Mouse (Mus musculus): ENCODE data around the gene Gm4559. TPM values are rescaled to one million over a fixed set of nuclear protein-coding genes. Genes with fewer than 3 reads are reported as not detected.
"Not testable (repeated sequence)": the region's sequence is repeated elsewhere in the genome, so short reads cannot be mapped to it uniquely, and the experiment has no call there.

Gm4559 gene
- polyA plus RNA-seq, 1 experiment: not detected

GRCm38 (mm10) chr7:142285130-142285835, 11.1 kb upstream of the Gm4559 start:
- H3K27me3 ChIP-seq (ENCODE audit: control insufficient read depth, insufficient read depth, low read length): no peaks in the 10 kb centered on the region
- 21% methylated on average over 23 of the region's 23 CpGs for WGBS
- no peaks in the 10 kb centered on the region for H3K4me1 ChIP-seq (ENCODE audit: control insufficient read depth, insufficient read depth, low read length)
- peak; percentile 46; the same call in 1 of the 2 replicates for TF ChIP-seq CTCF (IDR thresholded peaks at IDR 0.05; ENCODE audit: borderline replicate concordance, insufficient read depth, low read depth, low read length)
- no peak for TF ChIP-seq POLR2A (IDR thresholded peaks at IDR 0.05; ENCODE audit: borderline replicate concordance, insufficient read depth, low read length)
- DNase-seq: peak; percentile 56 to 61
- no peak overlapping the region for H3K27ac ChIP-seq (ENCODE audit: insufficient read depth, low read length)
- H3K4me3 ChIP-seq (replicated peaks; ENCODE audit: insufficient read depth, low read depth, low read length): peak overlapping the region; percentile 37

- H3K27me3 ChIP-seq (ENCODE audit: control insufficient read depth, insufficient read depth, low read length): no peaks in the 10 kb centered on the region
- DNase-seq: peak; percentile 89 to 94
- peak overlapping the region; percentile 91 for H3K4me3 ChIP-seq (replicated peaks; ENCODE audit: insufficient read depth, low read depth, low read length)
- H3K27ac ChIP-seq (ENCODE audit: insufficient read depth, low read length): peak overlapping the region; percentile 32; the same call in 1 of the 2 replicates
- no peaks in the 10 kb centered on the region for H3K4me1 ChIP-seq (ENCODE audit: control insufficient read depth, insufficient read depth, low read length)
- no peak for TF ChIP-seq POLR2A (IDR thresholded peaks at IDR 0.05; ENCODE audit: borderline replicate concordance, insufficient read depth, low read length)
- TF ChIP-seq CTCF (IDR thresholded peaks at IDR 0.05; ENCODE audit: borderline replicate concordance, insufficient read depth, low read depth, low read length): peak; percentile 51; the same call in 1 of the 2 replicates
- WGBS: under 1% methylated on average over 19 of the region's 19 CpGs
Measured at GRCm38 (mm10) chr7:142284615-142285080, 10.5 kb upstream of the Gm4559 start.

GRCm38 (mm10) chr7:142284023-142284591, 9.9 kb upstream of the Gm4559 start:
- Histone ChIP-seq H3K4me1 (ENCODE audit: control insufficient read depth, insufficient read depth, low read length) (no peaks in the 10 kb centered on the region), H3K27ac (ENCODE audit: insufficient read depth, low read length) (peak overlapping the region; percentile 32; the same call in 1 of the 2 replicates), H3K27me3 (ENCODE audit: control insufficient read depth, insufficient read depth, low read length) (no peaks in the 10 kb centered on the region), H3K4me3 (replicated peaks; ENCODE audit: insufficient read depth, low read depth, low read length) (peak overlapping the region; percentile 91)
- TF ChIP-seq POLR2A (IDR thresholded peaks at IDR 0.05; ENCODE audit: borderline replicate concordance, insufficient read depth, low read length): no peak
- TF ChIP-seq CTCF (IDR thresholded peaks at IDR 0.05; ENCODE audit: borderline replicate concordance, insufficient read depth, low read depth, low read length): peak; percentile 28; the same call in 1 of the 2 replicates
- DNase-seq: peak; percentile 62 to 66
- WGBS: under 1% methylated on average over 38 of the region's 38 CpGs

GRCm38 (mm10) chr7:142282847-142283246, 8.7 kb upstream of the Gm4559 start:
- 79% methylated on average over 2 of the region's 2 CpGs for WGBS
- H3K27ac ChIP-seq (ENCODE audit: insufficient read depth, low read length); H3K4me1 ChIP-seq (ENCODE audit: control insufficient read depth, insufficient read depth, low read length); H3K4me3 ChIP-seq (replicated peaks; ENCODE audit: insufficient read depth, low read depth, low read length); DNase-seq; H3K27me3 ChIP-seq (ENCODE audit: control insufficient read depth, insufficient read depth, low read length): not testable (repeated sequence)

GRCm38 (mm10) chr7:142279291-142279690, 5.1 kb upstream of the Gm4559 start:
- not testable (repeated sequence) for H3K27ac ChIP-seq (ENCODE audit: insufficient read depth, low read length); H3K27me3 ChIP-seq (ENCODE audit: control insufficient read depth, insufficient read depth, low read length); H3K4me3 ChIP-seq (replicated peaks; ENCODE audit: insufficient read depth, low read depth, low read length); DNase-seq; H3K4me1 ChIP-seq (ENCODE audit: control insufficient read depth, insufficient read depth, low read length)
- 91% methylated on average over 1 of the region's 1 CpGs for WGBS

- DNase-seq: peak; percentile 53 to 68
- TF ChIP-seq CTCF (IDR thresholded peaks at IDR 0.05; ENCODE audit: borderline replicate concordance, insufficient read depth, low read depth, low read length): peak; percentile 66; the same call in 1 of the 2 replicates
- H3K27me3 ChIP-seq (ENCODE audit: control insufficient read depth, insufficient read depth, low read length); H3K4me1 ChIP-seq (ENCODE audit: control insufficient read depth, insufficient read depth, low read length); H3K27ac ChIP-seq (ENCODE audit: insufficient read depth, low read length); H3K4me3 ChIP-seq (replicated peaks; ENCODE audit: insufficient read depth, low read depth, low read length): not testable (repeated sequence)
- WGBS: 0% methylated on average over 3 of the region's 3 CpGs
Measured at GRCm38 (mm10) chr7:142278183-142278582, 4.0 kb upstream of the Gm4559 start.

- WGBS: 50% methylated on average over 1 of the region's 1 CpGs
- H3K27ac ChIP-seq (ENCODE audit: insufficient read depth, low read length); H3K27me3 ChIP-seq (ENCODE audit: control insufficient read depth, insufficient read depth, low read length): not testable (repeated sequence)
Measured at GRCm38 (mm10) chr7:142258254-142258653, 15.9 kb downstream of the Gm4559 start, which contains the start of gene Gm2431. Gm2431 (minus strand) TSS chr7:142258354.

GRCm38 (mm10) chr7:142255517-142255916, 18.6 kb downstream of the Gm4559 start:
- Histone ChIP-seq H3K4me3 (replicated peaks; ENCODE audit: insufficient read depth, low read depth, low read length) (no peak overlapping the region), H3K27ac (ENCODE audit: insufficient read depth, low read length) (no peak overlapping the region), H3K27me3 (ENCODE audit: control insufficient read depth, insufficient read depth, low read length) (no peaks in the 10 kb centered on the region), H3K4me1 (ENCODE audit: control insufficient read depth, insufficient read depth, low read length) (no peaks in the 10 kb centered on the region)
- WGBS: 0% methylated on average over 2 of the region's 2 CpGs
- TF ChIP-seq POLR2A (IDR thresholded peaks at IDR 0.05; ENCODE audit: borderline replicate concordance, insufficient read depth, low read length) (no peak), CTCF (IDR thresholded peaks at IDR 0.05; ENCODE audit: borderline replicate concordance, insufficient read depth, low read depth, low read length) (peak; percentile 67; the same call in 1 of the 2 replicates)
- peak; percentile 5 to 27 for DNase-seq

More at GRCm38 (mm10) chr7:142258254-142258653, 15.9 kb downstream of the Gm4559 start, which contains the start of gene Gm2431:
- not testable (repeated sequence) for DNase-seq; H3K4me1 ChIP-seq (ENCODE audit: control insufficient read depth, insufficient read depth, low read length); H3K4me3 ChIP-seq (replicated peaks; ENCODE audit: insufficient read depth, low read depth, low read length)
